Mouse (Mus musculus) embryonic fibroblast, embryonic 13.5 days (primary cell): ENCODE measurements at regions not wholly inside any gene's neighbourhood (a gene's known extent, or its start where the extent isn't known, plus 50 kb on each side); places are given as distances from the start of the nearest gene placed in this dataset.

Experiments used
- H3K27ac ChIP-seq: 2 replicates; pipeline ENCODE4 v1.5.1; 2012; ENCODE audit warnings: low read length, control low read depth, inconsistent platforms; ENCODE audit not compliant: insufficient read depth
- H3K4me1 ChIP-seq: 2 replicates; pipeline ENCODE4 v1.6.1; 2011; ENCODE audit warnings: low read length; ENCODE audit not compliant: control insufficient read depth, insufficient read depth
- H3K4me3 ChIP-seq: 2 replicates; pipeline ENCODE4 v1.5.1; 2011; ENCODE audit warnings: mild to moderate bottlenecking, control low read depth, low read length; ENCODE audit not compliant: insufficient read depth
- CTCF ChIP-seq: IDR thresholded peaks from 2 replicates; pipeline ENCODE4 v1.5.1; 2011; ENCODE audit warnings: mild to moderate bottlenecking, control low read depth, low read length, moderate library complexity, borderline replicate concordance; ENCODE audit not compliant: insufficient read depth
- POLR2A ChIP-seq: IDR thresholded peaks from 2 replicates; pipeline ENCODE4 v1.6.1; 2011; ENCODE audit warnings: low read depth, mild to moderate bottlenecking, control low read depth, low read length, moderate library complexity

GRCm38 (mm10) chr6:33117877-33118276 lies 57.8 kb upstream of the Chchd3 start:
- no peak overlapping the region for H3K4me3 ChIP-seq
- TF ChIP-seq CTCF = no peak
- no peak for TF ChIP-seq POLR2A
- H3K27ac ChIP-seq = no peak overlapping the region
- no peaks in the 10 kb centered on the region for H3K4me1 ChIP-seq

GRCm38 (mm10) chr6:33120581-33120980 lies 60.5 kb upstream of the Chchd3 start:
- Histone ChIP-seq H3K4me1 (no peaks in the 10 kb centered on the region), H3K27ac (no peak overlapping the region), H3K4me3 (no peak overlapping the region)
- TF ChIP-seq CTCF = no peak

- no peak overlapping the region for H3K4me3 ChIP-seq
- no peaks in the 10 kb centered on the region for H3K4me1 ChIP-seq
- TF ChIP-seq CTCF (peak; percentile 35; the same call in 1 of the 2 replicates), POLR2A (no peak)
- no peak overlapping the region for H3K27ac ChIP-seq
These were observed 66.5 kb upstream of the Chchd3 start for GRCm38 (mm10) chr6:33126574-33126973.

- no peak for TF ChIP-seq POLR2A
- no peak for TF ChIP-seq CTCF
- no peak overlapping the region for H3K4me3 ChIP-seq
- no peak overlapping the region for H3K27ac ChIP-seq
- H3K4me1 ChIP-seq = no peaks in the 10 kb centered on the region
These were observed 76.8 kb upstream of the Chchd3 start for GRCm38 (mm10) chr6:33136906-33137305.

- TF ChIP-seq CTCF (no peak), POLR2A (no peak)
- Histone ChIP-seq H3K27ac (no peak overlapping the region), H3K4me3 (no peak overlapping the region), H3K4me1 (no peaks in the 10 kb centered on the region)
These were observed 77.8 kb upstream of the Chchd3 start for GRCm38 (mm10) chr6:33137823-33138222.

GRCm38 (mm10) chr6:33166479-33166878 lies 82.4 kb upstream of the Exoc4 start:
- Histone ChIP-seq H3K4me1 (no peaks in the 10 kb centered on the region), H3K4me3 (no peak overlapping the region), H3K27ac (no peak overlapping the region)
- TF ChIP-seq POLR2A (no peak), CTCF (no peak)

- TF ChIP-seq POLR2A (no peak), CTCF (no peak)
- Histone ChIP-seq H3K4me3 (no peak overlapping the region), H3K27ac (no peak overlapping the region), H3K4me1 (no peaks in the 10 kb centered on the region)
These were observed 75.3 kb upstream of the Exoc4 start for GRCm38 (mm10) chr6:33173606-33174005.

- H3K27ac ChIP-seq = no peak overlapping the region
- no peaks in the 10 kb centered on the region for H3K4me1 ChIP-seq
- H3K4me3 ChIP-seq = no peak overlapping the region
- TF ChIP-seq CTCF (no peak), POLR2A (no peak)
These were observed 74.3 kb upstream of the Exoc4 start for GRCm38 (mm10) chr6:33174616-33175015.

- no peak overlapping the region for H3K27ac ChIP-seq
- TF ChIP-seq POLR2A = no peak
- TF ChIP-seq CTCF = no peak
- no peak overlapping the region for H3K4me3 ChIP-seq
- no peaks in the 10 kb centered on the region for H3K4me1 ChIP-seq
These were observed 59.2 kb upstream of the Exoc4 start for GRCm38 (mm10) chr6:33189521-33190246.

- Histone ChIP-seq H3K27ac (no peak overlapping the region), H3K4me3 (no peak overlapping the region), H3K4me1 (no peaks in the 10 kb centered on the region)
- TF ChIP-seq POLR2A (no peak), CTCF (no peak)
These were observed 55.1 kb upstream of the Exoc4 start for GRCm38 (mm10) chr6:33193823-33194222.
